Mouse (Mus musculus) c-Kit-positive CD71-positive TER-119-positive erythroid progenitor cells, embryonic 14.5 days (primary cell): Measurements from ENCODE around the gene Zfp575.

Experiments
- DNase-seq: peaks from one replicate; pipeline ENCODE4 v3.0.0-alpha.2; 2013; ENCODE audit warnings: low spot score

Zfp575 gene

DNA sequence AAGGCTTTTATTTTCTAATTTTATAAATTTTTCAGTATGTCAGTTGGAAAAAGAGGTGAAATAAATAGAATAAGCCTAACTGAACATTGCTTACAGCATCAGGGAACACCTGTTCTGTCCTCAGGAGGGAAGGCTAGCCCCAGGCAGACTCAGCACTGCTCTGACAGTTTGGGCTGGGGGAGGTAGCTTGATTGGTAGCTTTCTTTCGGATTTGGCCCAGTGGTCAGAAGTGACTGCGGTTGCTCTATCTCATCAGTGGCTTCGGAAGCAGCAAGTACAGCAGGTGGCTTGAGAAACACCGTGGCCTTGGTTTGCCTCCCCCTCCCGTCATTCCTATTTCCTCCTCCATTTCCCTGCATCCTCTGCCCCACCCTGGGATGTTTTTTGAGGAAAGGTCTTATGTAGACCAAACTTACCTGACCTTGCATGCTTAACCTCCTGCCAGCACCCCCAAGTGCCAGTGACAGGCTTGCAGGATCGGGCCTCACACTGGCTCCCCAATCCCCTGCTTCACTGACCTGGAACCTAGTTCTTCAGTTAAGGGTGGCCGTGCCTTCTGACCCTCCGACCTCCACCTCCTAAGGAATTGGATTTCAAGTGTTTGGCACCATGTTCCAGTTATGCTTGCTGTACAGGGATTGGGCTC is 24.1 kb downstream of the Zfp575 start:
- DNase-seq: no peak

DNA sequence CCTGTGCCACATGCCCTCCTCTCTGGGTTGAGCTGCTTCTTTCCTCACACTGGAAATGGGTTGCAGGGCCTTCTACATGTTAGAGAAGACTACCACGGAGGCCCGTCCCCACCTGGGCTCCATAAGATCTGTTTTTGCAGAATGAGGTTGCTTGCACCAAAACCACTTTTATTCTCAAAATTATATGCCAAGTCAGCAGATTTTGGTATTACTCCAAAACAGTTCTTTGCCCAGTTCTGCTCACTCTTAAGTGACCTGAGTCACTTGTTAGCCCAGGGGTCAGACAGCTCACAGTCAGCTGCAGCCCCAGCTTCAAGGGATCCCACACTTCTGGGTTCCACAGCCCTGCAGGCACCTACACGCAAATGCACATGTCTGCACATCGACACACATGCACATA is 26.0 kb downstream of the Zfp575 start:
- no peak for DNase-seq

DNA sequence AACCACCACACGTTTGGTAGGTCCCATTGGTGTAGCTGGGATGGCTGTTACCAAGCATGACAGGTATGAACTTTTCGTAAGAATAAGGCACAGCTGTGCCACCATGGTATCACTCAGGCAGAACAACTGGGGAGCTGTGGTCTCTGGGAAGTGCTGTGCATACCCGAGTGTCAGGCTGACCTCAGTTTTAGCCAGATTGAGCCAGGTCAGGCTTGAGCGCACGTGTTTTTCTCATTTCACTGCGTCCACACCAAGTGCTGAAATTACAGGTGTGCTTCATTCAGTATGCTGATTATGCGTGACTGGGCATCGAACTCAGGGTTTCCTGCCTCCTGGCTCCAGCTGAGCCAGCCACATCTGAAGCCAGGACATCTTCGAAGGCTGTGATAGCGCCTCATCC is 31.7 kb downstream of the Zfp575 start:
- DNase-seq: no peak

DNA sequence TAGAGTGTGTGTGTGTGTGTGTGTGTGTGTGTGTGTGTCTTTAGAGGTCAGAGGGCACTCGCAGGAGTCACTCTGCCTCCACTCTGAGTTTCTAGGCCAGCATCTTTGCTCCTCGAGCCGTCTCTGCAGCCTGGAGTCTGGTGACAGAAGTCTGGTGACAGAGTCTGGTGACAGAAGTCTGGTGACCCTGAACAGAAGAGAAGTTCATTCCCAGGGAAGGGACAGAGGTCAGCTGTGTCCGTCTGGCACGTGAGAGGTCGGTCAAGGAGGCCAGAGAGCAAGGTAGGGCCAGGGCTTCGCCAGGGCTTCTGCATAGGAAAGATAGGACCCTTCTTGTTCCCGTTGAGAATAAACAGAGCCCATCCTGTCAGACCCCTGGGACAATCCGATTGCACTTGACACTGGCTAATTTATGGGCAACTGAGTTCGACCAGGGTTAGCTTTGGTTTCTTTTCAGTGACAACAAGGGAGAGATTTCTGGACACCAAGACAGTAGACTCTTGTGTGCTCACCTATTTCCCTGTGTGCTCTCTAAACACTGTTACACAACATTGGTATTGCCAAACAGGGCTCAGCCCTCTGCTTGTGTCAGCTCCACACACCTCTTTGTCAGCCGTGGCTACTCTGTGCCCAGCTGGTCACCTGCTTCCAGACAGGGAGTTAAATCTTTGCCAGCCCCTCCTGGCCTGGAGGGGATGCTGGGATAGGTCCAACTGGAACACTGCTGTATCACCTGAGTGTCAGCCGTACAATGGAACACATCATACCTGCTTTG is 35.3 kb downstream of the Zfp575 start:
- DNase-seq: no peak

DNA sequence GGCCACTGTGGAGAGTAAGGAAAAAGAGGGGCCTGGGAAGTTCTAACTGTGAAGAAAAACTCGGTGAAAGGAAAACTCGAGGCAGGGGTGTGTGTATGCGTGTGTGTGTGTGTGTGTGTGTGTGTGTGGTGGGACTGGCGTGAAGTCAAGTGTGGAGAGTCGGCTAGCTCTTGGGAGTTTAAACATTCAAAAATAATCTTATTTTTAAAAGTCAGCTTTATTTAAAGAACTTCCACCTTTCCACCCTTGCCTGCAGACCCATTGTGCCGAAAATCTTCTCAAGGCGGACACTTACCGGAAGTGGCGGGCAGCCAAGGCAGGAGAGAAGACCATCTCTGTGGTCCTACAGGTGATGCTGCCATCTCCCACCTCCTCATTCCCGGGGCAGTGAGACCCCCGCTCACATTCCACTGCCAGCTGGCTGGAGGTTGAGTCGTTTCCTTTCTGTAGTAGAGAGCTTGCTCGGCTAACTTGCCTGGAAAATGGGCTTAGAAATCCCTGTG is 39.9 kb downstream of the Zfp575 start:
- DNase-seq: no peak

DNA sequence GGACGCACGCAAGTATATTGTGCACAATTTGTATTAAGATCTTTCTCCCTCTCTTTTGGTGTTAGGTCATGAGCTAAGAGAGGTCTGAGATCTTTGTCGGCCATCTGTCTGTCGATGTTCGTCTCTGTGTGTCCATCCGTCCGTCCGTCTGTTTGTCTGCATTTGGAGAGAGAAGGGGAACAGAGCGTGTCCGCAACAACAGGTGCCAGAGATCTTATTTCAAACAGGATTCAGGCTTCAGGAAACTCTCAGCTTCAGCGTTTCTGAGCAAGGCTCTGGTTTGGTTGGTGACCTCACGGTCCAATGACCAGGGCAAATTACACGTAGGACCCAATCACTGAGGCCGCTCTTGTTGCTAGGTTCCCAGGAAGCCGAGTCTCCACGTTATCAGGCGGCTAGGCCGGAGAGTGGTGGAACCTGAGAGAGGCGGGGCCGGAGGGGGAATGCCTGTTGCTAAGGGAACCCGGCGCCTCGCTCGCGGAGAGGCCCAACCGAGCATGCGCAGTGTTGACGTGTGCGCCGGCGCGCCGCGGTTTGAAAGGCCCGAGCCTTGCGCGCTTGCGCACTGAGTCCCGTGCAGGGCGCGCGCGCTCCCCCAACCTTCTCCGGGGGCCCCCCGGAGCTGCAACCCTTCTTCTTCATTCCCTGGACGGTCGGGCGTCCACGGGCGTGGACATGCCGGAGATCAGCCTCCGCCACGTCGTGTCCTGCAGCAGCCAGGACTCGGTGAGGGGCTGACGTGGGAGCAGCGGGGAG is 40.6 kb downstream of the Zfp575 start:
- peak; percentile 98 for DNase-seq

DNA sequence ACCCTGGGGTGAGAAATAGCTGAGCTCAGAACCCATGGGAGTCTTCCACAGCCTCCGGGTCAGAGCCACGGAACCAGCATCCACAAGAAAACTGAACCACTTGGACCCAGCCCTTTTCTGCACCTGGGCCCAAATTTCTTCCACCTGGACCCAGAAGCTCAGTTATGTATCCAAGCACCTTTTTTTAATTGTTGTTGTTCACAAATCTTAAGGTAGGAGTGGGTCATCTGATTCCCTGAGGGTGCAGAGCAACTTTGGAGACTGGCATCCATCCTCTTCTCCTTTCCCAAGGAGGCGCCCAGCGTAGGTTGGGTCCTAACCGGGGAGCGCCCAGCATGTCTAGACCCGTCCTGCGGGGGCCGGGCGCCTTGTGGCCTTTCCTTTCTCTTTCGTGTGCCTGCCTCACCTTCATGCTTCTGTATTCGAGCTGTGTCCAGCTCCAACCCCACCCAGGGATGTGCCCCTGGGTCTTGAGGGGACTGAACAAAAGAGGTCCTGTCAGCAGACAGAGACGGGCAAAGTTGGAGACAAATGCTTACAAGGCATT is 41.3 kb downstream of the Zfp575 start, which contains the start of the genes Pinlyp and Xrcc1:
Pinlyp (minus strand) TSS at position 51 of the 547 bp plus-strand sequence.
Xrcc1 (plus strand) TSS at position 222 of the 547 bp plus-strand sequence.
- DNase-seq: no peak

DNA sequence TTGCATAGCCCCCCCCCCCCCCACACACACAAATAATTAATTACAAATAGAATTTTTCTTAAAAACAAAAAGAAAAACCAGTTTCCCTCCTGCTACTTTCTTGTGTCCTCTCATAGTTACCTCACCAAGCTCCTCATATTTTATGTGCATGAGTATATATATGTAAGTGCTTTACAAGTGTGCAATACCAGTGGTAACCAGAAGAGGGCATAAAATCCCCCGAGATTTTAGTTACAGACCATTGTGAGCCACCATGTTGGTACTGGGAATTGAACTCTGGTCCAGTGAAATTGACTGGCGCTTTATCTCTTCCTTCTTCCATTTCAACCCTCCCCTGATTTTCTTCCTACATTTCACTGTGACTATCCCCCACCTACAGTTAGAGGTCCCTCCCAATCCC is 42.9 kb downstream of the Zfp575 start:
- DNase-seq: peak; percentile 28

DNA sequence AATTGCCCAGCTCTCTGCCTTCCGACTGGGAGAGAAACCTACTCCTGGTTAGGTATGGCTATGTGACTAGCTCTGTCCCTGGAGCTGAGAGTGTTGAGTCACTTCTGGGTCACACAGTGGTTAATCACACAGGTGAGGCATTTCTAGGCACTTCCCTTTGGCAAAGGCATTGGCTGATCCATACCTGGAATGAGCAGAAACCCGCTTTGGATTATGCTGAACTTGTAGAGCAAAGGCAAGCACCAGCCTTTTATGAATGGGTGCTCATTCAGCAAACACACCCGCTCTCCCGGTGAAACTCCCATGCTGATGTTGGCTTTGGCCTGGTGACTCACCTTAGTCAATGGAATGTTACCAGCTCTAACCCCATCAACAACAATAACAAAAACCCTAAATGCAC is 47.8 kb downstream of the Zfp575 start:
- DNase-seq: no peak

DNA sequence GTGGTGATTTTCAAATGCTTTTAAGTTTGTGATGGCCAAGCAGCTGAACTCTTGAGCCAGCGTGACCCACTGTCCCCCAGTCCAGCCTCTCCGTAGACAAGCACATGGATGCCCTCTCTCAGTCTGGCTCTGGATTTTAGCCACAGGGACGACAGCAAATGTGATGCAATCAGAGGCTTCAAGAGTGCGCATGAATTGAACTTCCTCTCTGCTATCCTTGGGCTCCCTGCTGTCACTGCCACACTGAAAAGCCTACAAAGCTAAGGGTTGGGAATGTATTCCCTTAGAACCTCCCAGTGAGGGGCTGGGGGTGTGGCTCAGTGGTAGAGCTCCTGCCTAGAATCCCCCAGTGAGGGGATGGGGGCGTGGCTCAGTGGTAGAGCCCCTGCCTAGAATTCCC is 48.7 kb downstream of the Zfp575 start:
- DNase-seq: no peak

DNA sequence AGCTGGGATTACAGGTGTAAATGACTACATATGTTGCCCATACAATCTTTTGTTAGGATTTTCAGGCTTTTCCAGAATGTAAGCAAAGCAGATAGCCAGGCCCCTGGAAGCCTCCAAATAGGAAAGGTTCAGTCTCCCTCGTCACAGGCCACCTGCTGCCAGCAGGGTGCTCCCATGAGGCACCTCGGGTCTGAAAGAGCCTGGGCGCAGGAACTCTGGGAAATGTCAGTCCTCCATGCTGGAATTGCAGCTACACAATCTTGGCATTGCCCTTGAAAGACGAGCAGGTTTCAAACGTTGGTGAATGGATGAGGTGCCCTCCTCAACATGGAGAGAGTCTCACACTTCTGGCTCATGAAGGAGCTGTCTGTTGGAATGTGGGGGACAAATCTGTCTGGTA is 49.3 kb downstream of the Zfp575 start:
- DNase-seq: no peak

GRCm38 (mm10) chr7:24537591-24537990 is 49.9 kb downstream of the Zfp575 start:
- no peak for DNase-seq

- no peak for DNase-seq
Measured at GRCm38 (mm10) chr7:24537081-24537480, 50.4 kb downstream of the Zfp575 start.

GRCm38 (mm10) chr7:24534301-24534700 is 53.1 kb downstream of the Zfp575 start:
- no peak for DNase-seq
